Mouse (Mus musculus) liver, postnatal 0 days (tissue): ENCODE measurements around the gene Anks1b. TPM values are rescaled to one million over a fixed set of nuclear protein-coding genes. Genes with fewer than 3 reads are reported as not detected.

Experiments
- ATAC-seq: fragments of 200-750 bp; cut with Nextera tagmentation; 2 replicates; pipeline ENCODE4 v1.8.0; 2017; ENCODE audit warnings: mild to moderate bottlenecking, moderate library complexity
- DNase-seq: peaks from one replicate; pipeline ENCODE4 v3.0.0-alpha.2; 2016
- H3K27ac ChIP-seq: fragments of 300-500 bp; sonication (generic); 2 replicates; pipeline ENCODE4 v1.5.1; 2014; ENCODE audit warnings: antibody characterized with exemption, moderate library complexity, mild to moderate bottlenecking, low read depth
- H3K27me3 ChIP-seq: fragments of 300-500 bp; sonication (generic); 2 replicates; pipeline ENCODE4 v1.6.1; 2014; ENCODE audit warnings: low read length, control low read depth, mixed read lengths; ENCODE audit not compliant: insufficient read depth
- H3K36me3 ChIP-seq: fragments of 300-500 bp; sonication (generic); replicated peaks from 2 replicates; pipeline ENCODE4 v1.6.1; 2014; ENCODE audit warnings: mild to moderate bottlenecking, control low read depth, low read length, moderate library complexity, mixed read lengths; ENCODE audit not compliant: insufficient read depth
- H3K4me1 ChIP-seq: fragments of 300-500 bp; sonication (generic); 2 replicates; pipeline ENCODE4 v1.6.1; 2014; ENCODE audit warnings: antibody characterized with exemption, mild to moderate bottlenecking, control low read depth; ENCODE audit not compliant: insufficient read depth
- H3K4me2 ChIP-seq: fragments of 300-500 bp; sonication (generic); 2 replicates; pipeline ENCODE4 v1.6.1; 2014; ENCODE audit warnings: low read depth, mild to moderate bottlenecking, low read length, moderate library complexity, mixed read lengths
- H3K4me3 ChIP-seq: fragments of 300-500 bp; sonication (generic); 2 replicates; pipeline ENCODE4 v1.5.1; 2014; ENCODE audit warnings: low read depth, low read length
- H3K9ac ChIP-seq: fragments of 300-500 bp; sonication (generic); replicated peaks from 2 replicates; pipeline ENCODE4 v1.6.1; 2014; ENCODE audit warnings: mild to moderate bottlenecking, moderate library complexity
- H3K9me3 ChIP-seq: fragments of 300-500 bp; sonication (generic); 2 replicates; pipeline ENCODE4 v1.6.1; 2016; ENCODE audit warnings: mild to moderate bottlenecking, control low read depth, low read length, mixed read lengths
- CTCF ChIP-seq: sonication (generic); IDR thresholded peaks from 2 replicates; pipeline ENCODE4 v1.5.1; 2016; ENCODE audit warnings: antibody characterized with exemption, low read depth
- EP300 ChIP-seq: IDR thresholded peaks from 2 replicates; pipeline ENCODE4 v1.6.1; 2016; ENCODE audit warnings: antibody characterized with exemption, low read depth, mild to moderate bottlenecking
- WGBS: fragments of 180-500 bp; shearing (Covaris S2); extraction: QIAGEN DNeasy Blood & Tissue Kit; methylation state at CpG from one replicate; pipeline ENCODE4 v1.1.7; 2014; ENCODE audit not compliant: insufficient replicate concordance; 5-methylcytosine and 5-hydroxymethylcytosine counted together
- polyA plus RNA-seq: library from polyadenylated mRNA; unstranded; fragments of >200 nt; fragmentation: Nextera tagmentation; extraction: Ambion mirVana; gene quantifications from 2 replicates; pipeline ENCODE4 v1.2.1, GENCODE M21; 2015

The Anks1b gene
- polyA plus RNA-seq, 1 experiment from 2014 or later: not detected

DNA sequence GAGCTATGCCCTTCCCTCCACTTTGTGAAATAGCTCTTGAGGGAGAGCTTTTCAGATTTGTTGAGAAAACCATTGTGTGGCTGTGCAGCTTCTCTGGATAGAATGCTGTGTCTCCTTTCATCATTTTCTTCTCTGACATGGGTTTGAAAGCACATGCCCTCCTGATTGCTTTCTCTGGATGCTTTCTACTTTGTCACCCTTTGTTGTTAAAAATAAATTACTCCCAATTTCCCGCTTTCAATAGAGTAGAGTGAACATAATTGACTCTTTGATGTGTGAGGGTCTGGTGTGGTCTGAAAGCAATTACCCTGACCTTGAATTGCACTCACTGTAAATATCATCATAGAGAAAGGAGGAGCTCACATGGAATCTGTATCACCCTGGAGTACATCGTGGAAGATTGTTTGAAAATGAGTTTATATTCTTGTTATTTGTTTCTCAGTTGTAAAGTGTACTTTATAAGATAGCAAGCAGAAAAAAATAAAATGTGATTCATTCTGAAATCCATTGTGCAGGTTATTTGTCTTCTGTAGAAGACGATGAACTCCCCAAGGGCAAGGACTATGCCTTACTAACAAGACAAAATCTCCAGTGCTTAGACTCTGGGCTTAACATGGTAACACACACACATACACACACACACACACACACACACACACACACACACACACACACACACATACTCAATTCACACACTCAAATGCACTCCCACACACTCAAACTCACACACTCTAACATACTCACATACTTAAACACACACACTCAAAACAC lies 385.8 kb downstream of the Anks1b start:
- Histone ChIP-seq H3K27me3 (no peaks in the 10 kb centered on the region), H3K4me3 (no peak overlapping the region), H3K36me3 (no peaks in the 10 kb centered on the region), H3K9me3 (no peaks in the 10 kb centered on the region), H3K9ac (no peak overlapping the region), H3K27ac (no peak overlapping the region), H3K4me1 (no peaks in the 10 kb centered on the region), H3K4me2 (no peak overlapping the region)
- TF ChIP-seq CTCF: no peak
- TF ChIP-seq EP300: no peak
- ATAC-seq: no peak
- 64% methylated on average over 3 of the region's 3 CpGs for WGBS
- DNase-seq: no peak

DNA sequence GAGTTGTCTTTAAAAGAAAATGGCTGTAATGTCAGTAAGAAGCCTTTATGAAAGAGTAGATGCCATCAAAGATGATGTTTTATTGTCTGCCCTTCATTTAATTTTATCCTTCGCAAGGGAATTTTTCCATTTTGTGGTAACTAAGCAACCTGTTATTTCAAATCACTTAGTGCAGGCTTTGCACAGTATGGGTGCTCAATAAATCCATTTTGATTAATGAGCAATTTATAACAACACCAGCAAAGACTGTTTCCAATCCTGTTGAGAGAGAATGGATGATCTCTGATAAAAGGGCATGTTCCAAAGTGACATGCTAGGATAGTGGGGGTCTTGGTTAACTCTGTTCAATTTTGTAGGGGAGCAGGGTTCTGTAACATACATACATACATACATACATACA lies 398.0 kb downstream of the Anks1b start:
- 85% methylated on average over 1 of the region's 1 CpGs for WGBS
- Histone ChIP-seq H3K4me2 (no peak overlapping the region), H3K4me3 (no peak overlapping the region), H3K4me1 (no peaks in the 10 kb centered on the region), H3K36me3 (no peaks in the 10 kb centered on the region), H3K27me3 (no peaks in the 10 kb centered on the region), H3K9me3 (no peaks in the 10 kb centered on the region), H3K9ac (no peak overlapping the region), H3K27ac (no peak overlapping the region)
- ATAC-seq (no peak), DNase-seq (no peak)
- TF ChIP-seq CTCF: no peak
- TF ChIP-seq EP300: no peak

DNA sequence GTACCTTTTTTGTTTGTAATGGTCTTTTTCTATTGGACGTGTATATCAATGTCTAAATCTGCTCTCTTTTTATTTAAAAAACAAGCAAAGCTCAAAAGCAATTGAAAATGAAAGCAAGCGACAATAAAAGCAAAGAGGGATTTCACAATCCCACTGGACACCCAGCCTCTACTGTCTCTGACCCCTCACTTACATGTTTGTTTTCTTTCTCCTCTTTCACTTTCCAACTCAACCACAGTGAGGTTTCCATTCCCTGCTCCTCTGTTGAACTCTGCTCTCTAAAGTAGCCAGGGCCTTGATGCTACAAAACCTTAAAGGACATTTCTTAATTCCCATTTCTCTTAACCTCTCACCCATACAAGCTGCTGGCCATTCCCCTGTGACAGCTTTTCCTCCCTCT lies 400.0 kb downstream of the Anks1b start:
- peak; percentile 62; the same call in 1 of the 2 replicates for ATAC-seq
- Histone ChIP-seq H3K27ac (no peak overlapping the region), H3K9ac (no peak overlapping the region), H3K4me1 (no peaks in the 10 kb centered on the region), H3K4me2 (no peak overlapping the region), H3K27me3 (no peaks in the 10 kb centered on the region), H3K9me3 (no peaks in the 10 kb centered on the region), H3K4me3 (no peak overlapping the region), H3K36me3 (no peaks in the 10 kb centered on the region)
- TF ChIP-seq EP300 (no peak), CTCF (no peak)
- 48% methylated on average over 2 of the region's 2 CpGs for WGBS
- DNase-seq: no peak

DNA sequence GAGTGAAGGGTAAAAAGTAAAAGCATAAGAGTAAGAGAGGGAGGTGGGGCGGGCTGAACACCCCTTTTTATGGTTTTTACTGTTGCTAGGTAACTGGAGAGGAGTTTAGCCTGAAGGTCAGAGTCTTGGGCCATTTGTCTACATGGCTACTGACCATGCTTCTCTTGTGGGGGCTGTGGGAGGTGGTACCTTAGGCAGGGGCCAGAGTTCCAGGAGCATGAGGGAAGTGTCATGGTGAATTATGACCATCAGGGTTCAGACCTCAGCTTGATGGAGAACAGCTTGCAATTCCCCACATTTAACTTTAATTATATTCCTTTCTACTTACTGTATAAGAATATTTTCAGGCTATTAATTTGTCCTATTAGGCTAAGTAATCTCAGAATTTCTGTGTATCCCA lies 413.3 kb downstream of the Anks1b start:
- WGBS: 41% methylated on average over 1 of the region's 1 CpGs
- H3K9ac ChIP-seq: no peak overlapping the region
- DNase-seq (no peak), ATAC-seq (no peak)
- no peak overlapping the region for H3K27ac ChIP-seq
- no peaks in the 10 kb centered on the region for H3K9me3 ChIP-seq
- no peak for TF ChIP-seq CTCF
- no peaks in the 10 kb centered on the region for H3K4me1 ChIP-seq
- no peaks in the 10 kb centered on the region for H3K27me3 ChIP-seq
- H3K4me2 ChIP-seq: no peak overlapping the region
- H3K36me3 ChIP-seq: no peaks in the 10 kb centered on the region
- no peak overlapping the region for H3K4me3 ChIP-seq

DNA sequence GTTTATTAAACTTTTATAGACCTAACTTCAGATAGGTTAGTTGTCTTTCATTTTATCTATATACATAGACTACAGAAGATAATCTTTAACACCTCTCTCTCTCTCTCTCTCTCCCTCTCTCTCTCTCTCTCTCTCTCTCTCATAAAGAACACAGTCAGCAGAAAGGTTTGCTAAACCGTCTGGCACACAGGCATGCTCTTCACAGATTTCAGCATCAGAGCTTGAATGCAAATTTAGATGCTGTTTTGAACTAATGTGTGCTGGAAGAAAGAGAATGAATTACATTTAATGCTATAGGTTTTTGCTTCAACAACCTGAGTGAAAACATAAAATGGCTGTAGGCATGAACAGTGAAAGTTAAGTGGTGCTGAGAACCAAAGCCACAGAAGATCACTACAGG lies 429.9 kb downstream of the Anks1b start:
- TF ChIP-seq CTCF: no peak
- TF ChIP-seq EP300: no peak
- Histone ChIP-seq H3K9me3 (no peaks in the 10 kb centered on the region), H3K27me3 (no peaks in the 10 kb centered on the region), H3K4me1 (no peaks in the 10 kb centered on the region), H3K4me2 (no peak overlapping the region), H3K27ac (no peak overlapping the region), H3K4me3 (no peak overlapping the region), H3K36me3 (no peaks in the 10 kb centered on the region), H3K9ac (no peak overlapping the region)
- WGBS: 40% methylated on average over 1 of the region's 1 CpGs
- no peak for ATAC-seq
- no peak for DNase-seq

DNA sequence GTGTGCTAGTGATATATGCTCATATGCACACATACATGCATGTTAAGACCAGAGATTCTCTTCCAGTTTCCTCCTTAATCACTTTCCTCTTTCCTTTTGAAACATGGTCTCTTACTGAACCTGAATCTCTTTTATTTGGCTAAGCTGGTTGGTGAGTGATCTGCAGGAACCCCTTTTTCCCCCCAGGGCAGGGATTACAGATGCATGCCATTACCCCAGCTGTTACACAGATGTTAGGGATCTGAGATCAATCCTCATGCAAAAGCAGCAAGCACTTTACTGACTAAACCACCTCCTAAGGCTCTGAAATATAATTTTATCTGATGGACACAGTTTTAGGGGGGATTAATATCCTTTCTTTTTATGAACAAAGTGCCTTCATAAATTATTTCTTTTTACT lies 432.8 kb downstream of the Anks1b start:
- TF ChIP-seq EP300: no peak
- TF ChIP-seq CTCF: no peak

More for the DNA sequence above, 432.8 kb downstream of the Anks1b start:
- Histone ChIP-seq H3K9ac (no peak overlapping the region), H3K36me3 (no peaks in the 10 kb centered on the region), H3K4me1 (no peaks in the 10 kb centered on the region), H3K9me3 (no peaks in the 10 kb centered on the region), H3K4me2 (no peak overlapping the region), H3K27ac (no peak overlapping the region), H3K4me3 (no peak overlapping the region), H3K27me3 (no peaks in the 10 kb centered on the region)
- no peak for ATAC-seq
- no peak for DNase-seq
